Mouse (Mus musculus) adrenal gland, adult 8-10 months (tissue): Measurements from ENCODE around the gene Gm266. TPM values are rescaled to one million over a fixed set of nuclear protein-coding genes. Genes with fewer than 3 reads are reported as not detected.
"Not testable (repeated sequence)": the region's sequence is repeated elsewhere in the genome, so short reads cannot be mapped to it uniquely, and the experiment has no call there.

Experiments used
- DNase-seq: peaks from one replicate; pipeline ENCODE4 v3.0.0; 2022
- total RNA-seq, 4 experiments: library from RNA; stranded (reverse); gene quantifications; 2 replicates each; pipeline ENCODE4 v1.2.4; 2022

Gene Gm266
- not detected for total RNA-seq

DNA sequence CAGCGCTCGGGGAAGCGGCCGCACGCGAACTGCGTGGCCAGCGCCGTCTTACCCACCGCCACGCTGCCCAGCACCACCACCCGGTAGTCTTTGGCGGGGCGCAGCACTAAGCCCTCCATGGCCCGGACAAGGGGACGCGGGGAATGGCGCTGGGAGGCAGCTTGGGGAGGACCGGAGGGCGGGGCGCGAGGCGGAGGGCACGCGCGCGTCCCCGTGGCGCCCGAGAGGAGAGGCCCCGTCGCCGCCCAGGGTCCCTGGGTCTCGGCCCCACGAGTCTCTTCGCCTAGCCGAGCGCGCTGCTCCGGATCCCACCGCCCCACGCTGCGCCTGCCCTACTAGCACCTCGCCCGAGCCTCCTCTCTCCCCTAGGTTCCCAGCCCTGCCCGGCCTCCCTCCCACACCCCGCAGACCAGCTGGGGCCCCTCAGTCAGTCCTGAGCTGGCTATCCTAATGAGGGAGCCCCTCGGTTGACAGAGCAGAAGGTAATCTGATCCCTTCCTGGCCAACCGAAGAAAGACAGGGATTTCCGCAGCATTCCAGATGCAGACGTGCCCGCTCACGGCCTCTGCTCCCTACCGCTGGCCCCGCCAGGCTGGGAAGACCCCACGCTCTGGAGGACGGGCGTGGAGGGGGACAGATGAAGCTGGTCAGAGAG, at the start of gene Gm266:
Gm266 (minus strand) TSS at position 172 of the 655 bp plus-strand sequence.
- no peak for DNase-seq

DNA sequence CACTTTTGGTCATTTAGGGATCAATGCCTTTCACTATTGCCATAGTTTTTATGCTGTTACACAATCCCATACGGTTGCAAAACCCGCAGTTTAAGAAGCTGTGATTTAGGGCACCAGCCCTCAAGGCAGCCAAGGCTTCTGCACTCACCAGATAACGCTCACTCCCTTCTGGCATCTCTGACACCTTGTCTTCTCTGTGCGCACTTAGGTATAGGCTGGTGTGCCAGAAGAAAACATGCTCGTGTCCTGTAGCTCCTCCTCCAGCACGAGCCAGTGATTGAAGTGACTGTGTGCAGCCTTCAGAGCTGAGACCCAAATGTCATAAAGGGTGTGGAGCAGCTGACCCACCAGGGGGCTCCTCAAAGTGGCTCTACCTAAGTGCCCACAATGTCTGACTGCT, 49.7 kb upstream of the Gm266 start:
- no peak for DNase-seq

DNA sequence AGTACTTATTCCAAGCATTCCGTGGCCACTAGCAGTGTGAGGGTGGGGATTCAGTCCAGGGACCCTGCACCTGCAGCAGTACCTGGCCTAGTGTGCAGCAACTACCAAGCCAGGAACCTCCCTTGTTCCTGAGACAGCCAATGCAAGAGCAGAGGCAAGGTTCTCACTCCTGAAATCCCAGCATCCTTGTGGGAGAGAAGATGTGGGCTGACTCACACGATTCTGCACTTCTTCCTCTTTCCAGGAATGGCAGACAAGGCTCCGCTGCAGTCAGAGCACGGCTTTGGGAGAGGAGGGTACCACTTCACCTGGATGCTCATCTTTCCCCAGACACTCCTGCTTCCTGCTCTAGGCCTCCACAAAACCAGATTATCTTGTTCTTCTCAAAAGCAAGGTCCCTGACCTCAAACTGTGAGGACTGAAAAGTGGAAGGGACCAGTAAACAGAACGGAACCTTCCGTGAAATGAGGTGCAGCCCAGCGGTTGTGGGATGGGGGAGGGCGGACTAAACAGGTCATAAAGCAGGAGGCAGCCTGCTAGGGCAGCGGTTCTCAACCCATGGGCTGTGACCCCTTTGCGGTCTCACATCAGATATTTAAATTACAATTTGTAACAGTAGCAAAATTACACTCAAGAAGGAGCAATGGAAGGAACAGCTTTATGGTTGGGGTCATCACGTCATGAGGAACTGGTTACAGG, 47.6 kb upstream of the Gm266 start:
- no peak for DNase-seq

DNA sequence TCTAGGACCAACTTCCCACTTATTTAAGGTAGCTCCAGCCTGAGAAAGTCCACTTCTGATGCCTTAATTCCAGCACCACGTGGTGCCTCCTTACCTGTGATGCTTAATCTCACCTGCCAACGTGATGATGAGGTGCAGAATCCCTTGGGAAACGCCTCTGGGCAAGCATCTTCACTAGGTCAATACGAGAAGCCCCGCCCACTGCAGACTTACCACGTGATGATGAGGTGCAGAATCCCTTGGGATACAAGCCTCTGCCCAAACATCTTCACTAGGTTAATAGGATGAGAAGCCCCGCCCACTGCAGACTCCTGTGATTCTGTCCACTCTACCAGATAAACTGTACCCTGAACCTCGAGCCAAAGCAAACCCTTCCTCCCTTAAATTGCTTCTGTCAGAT, 43.6 kb upstream of the Gm266 start:
- no peak for DNase-seq

DNA sequence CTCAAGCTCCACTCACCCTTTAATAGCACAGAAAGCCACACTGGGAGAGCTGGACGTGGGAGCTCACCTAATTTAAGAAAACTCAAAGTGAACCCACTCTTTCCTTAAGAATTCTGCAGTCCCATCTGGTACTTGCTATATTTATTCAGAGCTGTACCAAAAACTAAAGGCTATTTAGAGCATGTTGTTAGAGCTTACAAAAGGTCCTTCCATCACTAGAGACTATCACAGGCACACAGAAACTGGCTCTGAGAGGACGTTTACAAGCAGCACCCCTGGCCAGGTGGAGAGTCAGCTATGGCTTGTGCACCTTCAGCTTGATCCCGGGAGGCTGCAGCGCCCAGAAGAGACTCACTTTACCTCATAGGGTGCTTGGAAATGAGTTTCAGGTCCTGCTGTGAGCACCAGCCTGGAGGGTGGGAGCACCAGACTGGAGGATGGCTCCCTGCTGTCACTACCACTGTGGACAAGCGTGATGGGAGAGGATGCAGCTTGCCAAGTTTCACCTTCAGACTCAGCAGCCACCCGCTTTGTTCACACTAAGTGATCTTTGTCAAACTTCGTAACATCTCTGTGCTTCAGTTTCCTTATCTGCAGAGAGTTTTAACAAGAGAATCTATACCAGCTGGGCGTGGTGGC, 42.1 kb upstream of the Gm266 start:
- DNase-seq: no peak

DNA sequence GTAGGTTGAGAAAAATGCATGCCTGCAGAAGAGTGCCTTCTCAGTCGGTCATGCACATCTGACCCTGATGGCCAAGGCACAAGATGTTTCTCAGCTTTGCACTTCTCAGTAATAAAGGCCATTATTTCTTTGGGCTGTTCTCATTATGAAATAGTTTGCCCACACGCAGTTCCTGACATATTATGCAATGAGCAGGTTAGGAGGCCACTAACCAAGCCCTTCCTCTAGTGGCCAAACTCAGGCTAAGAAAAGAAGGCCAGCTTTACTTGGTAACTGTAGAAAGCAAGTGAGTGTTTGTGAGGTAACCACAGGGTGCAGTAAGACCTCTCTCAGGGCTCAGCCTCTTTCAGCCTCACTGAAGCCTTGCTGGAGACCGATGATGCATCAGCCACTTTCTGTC, 39.3 kb upstream of the Gm266 start:
- no peak for DNase-seq

DNA sequence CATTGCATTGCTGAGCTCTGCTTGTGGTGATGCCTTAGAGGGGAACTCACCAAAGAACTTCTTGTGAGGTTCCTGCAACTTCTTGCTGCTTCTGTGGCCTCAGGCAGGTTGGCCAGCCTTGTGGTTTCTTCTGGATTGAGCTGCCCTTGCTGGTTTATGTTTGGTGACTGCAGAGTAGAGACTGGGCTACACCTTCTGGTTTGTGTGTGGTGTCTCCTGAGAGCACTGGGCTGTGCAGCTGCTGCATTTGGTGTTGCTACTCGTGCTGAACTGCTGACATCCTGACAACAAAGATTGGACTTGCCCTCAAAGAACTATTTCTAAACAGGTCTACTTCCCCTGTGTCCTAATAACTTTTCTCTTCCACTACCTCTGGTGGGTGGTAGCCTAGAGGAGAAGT, 38.8 kb upstream of the Gm266 start:
- DNase-seq: no peak

DNA sequence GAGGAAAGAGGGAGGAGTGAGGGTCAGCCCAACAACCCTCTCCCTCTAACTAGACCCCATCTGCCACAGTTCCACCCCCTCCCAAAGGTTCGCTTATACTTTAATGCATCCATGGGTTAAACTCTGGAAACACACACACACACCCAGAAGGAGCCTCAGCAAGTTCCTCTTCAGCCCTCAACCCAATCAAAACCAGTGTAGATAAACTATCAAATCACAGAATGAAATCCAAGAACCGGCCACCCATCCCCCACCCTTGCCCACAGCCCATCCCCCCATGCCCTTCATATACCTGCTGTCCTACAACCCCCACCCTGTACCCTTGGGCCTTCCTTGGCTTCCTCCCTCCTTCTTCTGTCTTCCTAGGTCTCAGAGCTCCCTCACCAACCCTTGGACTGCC, 35.4 kb upstream of the Gm266 start:
- DNase-seq: no peak

DNA sequence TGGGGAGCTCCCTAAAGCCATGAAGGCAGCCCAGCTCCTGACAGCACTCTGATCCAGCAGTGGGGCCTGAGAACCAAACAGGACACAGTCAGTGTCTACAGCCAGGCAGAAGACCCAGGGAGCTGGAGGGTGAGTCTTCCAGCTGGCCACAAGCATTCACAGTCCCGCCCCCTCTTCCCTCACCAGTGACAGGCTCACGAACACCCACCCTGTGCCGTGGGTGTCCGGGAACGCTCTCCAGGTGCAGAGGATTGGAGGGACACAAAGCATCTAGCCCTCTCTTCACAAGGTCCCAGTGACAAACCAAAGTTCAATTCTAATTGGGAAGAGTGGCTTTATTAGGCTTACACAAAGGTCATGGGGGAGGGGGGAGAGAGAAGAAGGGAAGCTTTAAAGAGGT, 34.2 kb upstream of the Gm266 start:
- no peak for DNase-seq

DNA sequence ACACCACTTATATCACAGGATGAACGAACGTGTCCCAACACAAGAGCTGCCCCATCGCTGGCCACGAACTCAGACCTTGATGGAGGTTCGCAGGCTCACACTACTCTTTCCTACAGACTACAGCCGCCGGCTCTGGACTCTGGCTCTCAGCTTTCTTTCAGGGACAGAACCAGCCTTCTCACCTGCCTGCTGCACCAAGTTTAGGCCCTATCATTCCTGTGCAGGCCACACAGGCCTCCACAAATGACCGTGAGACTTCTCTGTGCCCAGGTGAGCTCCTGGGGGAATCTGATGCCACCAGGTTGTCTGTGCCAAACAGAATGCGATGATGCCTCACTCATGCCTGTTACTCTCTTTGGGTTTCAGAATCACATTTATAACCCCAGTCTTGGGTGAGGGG, 32.8 kb upstream of the Gm266 start:
- DNase-seq: no peak

DNA sequence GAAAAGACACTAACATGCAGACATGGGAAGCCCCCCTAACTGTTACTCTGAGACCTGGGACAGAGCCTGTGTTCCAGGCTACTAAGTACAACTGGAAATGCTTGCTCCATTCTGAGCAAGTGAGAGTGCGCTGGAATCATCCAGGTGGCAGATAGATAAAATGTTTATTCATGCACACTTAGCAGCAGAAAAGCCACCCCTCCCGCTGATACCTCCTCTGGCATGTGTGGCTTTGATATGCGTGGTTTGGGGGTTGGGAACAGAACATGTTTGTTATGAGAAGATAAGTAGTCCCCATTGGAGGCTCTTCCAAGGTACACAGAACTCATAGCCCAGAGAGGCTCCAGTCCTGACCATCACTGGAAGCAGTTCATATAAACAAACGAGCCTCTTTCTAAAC, 32.3 kb upstream of the Gm266 start:
- no peak for DNase-seq

DNA sequence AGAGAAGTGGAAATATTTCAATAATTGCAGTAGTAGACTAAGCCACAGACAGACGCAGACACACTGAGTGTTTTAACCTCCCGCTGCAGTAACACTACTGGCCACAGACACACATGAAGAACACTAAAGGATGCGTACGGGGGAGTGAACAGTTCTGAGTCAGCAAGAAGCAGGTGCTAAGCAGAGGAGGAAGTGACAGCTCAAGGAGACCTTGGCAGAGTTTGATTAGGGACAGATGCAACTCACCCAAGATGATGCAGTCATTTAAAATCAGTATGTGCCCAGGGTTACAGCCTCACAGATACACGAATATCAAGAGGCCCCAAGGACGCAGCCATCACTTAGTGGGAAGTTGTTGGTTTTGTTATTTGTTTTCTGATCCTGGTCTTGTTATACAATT, 31.2 kb upstream of the Gm266 start:
- DNase-seq: no peak

DNA sequence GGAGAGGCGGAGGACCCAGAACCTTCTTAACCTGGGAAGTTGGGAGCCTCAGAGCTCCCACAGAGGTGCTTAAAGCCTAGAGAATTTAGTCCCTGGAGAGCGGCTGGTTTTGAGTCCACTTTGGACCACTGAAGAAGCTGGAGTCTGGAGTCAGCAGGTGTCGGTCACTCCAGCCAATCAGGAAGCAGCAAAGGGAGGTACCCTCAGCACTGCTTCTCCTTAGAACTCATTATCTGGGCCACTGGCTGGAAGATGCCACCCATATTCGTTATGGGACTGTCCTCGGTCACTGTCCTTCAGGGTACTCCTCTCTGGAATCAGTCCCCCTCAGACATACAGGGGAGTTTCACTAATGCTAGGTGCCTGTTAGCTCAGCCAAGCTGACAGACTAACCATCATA, 30.3 kb upstream of the Gm266 start:
- no peak for DNase-seq

DNA sequence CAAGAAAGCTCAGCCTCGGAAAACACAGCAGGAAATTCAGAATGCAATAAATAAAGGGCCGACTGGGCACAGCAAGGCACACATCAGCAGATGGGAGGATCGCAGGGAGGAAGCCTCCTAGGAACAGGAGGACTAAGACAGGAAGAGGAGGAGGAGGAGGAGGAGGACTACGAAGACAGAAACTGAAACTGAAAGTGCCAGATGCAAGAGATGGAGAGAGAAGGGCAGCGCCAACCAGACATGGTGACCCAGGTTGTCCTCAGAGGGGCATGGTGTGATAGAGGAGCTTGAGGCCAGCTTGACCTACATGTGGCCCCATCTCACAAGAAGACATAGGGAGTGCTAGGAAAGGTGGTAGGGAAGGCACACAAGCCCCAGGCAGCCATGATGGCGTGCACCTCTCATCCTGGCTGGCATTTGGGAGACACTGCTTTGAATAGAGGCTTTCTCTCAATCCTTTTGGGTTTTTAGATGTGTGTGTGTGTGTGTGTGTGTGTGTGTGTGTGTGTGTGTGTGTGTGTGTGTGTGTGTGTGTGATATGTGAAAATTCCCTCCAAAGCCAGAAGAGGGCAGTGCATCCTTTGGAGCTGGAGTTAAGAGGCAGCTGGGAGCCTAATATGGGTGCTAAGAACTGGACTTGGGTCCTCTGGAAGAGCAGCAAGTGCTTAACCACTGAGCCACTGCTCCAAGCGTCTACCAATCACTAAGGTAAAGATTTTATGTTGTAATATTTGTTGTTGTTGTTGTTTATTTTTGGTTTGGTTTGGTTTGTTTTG, 29.4 kb upstream of the Gm266 start:
- no peak for DNase-seq

DNA sequence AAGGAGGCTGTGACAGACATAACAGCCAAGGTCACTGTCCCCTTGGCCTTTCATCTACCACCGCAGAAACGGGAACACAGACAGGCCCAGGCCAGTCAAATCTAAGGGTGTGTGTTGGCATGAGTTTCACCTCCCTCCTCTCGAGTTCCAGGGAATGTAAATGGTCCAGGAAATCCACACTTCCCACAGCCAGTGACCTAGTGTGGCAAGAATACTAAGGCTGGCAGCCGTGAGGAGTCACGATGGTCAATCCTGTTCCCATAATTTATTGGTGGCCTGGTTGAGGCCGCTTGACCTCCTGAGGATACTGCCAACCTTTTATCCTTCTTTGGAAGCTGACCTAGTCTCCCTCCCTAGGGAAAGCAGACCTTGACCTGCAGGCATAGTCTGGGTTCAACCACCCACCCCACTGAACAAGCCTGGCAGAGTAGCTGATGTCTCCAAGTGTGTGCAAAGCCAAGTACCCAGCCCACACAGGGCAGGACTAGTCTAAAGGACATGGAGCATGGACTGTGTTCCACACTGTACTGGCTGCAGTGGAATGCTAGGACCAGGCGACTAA, 28.7 kb upstream of the Gm266 start:
- DNase-seq: peak; percentile 73

DNA sequence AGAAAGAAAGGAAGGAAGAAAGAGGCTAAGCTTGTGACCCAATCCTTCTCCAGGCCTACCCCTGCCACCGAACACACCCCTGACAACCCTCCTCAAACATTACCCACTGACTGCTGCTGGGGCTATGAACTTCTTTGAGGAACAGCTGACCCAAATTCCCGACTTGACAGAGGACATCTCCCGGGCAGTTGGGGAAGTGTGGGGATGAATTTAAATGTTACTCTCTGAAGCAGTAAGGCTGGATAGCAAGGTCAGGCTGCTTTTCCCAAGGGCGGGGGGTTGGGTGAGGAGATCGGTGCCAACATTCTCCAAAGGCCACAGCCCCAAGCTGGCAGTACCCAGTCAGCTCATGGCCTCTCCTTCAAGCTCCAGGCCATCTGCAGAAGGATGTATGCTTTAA, 28.1 kb upstream of the Gm266 start:
- DNase-seq: peak; percentile 67

DNA sequence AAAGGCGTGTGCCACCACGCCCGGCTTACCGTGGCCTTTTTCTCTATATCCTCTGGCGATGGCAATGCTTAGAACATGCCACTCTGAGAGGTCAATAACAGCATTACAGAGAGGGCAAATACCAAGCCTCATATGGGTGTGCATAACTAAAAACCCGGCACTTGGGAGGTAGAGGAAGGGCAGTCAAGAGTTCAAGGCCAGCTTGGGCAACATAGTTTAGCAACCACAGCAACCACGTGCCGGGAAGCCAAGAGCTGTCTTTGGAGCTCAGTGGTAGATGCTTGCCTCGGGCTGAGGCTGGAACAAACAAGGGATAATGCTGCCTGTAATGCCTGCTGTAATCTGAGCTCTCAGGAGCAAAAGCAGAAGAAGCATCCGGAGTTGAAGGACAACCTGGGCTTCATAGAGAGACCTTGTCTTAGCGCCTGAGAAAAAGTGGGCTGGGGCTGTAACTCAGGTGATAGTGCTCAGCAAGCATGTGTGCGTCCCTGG, 27.0 kb upstream of the Gm266 start:
- DNase-seq: no peak

DNA sequence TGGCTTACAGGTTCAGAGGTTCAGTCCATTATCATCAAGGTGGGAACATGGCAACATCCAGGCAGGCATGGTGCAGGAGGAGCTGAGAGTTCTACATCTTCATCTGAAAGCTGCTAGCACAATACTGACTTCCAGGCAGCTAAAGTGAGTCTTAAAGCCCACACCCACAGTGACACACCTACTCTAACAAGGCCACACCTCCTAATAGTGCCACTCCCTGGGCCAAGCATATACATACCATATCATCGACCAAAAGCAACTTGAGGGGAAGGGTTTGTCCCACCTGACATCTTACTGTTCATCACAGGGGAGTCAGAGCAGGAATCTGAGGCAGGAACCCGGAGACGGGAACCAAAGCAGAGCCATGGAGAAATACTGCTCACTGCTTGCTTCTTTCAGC, 22.8 kb upstream of the Gm266 start:
- not testable (repeated sequence) for DNase-seq

DNA sequence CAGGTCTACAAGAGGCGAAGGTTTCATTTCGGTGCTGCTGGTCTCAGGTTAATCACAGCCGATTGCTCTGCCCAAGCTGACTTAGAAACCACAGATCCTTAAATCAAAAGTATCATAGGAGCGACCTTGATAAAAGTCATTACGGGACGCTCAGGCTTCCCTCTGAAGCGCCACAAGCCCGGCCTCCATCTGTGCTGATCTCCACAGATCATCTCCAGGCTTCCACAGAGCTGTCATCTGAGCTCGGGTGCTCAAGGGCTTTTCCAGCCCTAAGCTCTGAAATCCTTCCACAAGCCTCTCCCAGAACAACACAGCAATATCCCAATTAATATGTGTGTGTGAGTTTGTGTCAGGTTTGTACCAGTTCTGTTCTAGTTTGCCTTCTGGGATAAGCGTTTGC, 22.3 kb upstream of the Gm266 start:
- DNase-seq: no peak

DNA sequence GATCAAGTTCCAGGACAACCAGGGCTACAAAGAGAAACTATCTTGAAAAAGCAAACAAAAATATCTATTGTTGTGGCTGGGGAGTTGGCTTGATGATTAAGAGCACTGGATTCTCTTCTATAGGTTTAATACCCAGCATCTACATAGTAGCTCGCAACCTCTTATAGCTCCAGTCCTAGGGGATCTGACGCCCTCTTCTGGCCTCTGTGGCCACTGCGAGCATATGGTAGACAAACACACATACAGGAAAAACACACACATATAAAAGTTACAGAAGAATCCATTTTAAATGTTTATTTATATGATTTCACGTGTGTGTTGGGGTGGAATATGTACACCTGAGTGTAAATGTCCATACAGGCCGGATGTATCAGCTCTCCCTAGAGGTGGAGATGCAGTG, 21.4 kb upstream of the Gm266 start:
- no peak for DNase-seq

DNA sequence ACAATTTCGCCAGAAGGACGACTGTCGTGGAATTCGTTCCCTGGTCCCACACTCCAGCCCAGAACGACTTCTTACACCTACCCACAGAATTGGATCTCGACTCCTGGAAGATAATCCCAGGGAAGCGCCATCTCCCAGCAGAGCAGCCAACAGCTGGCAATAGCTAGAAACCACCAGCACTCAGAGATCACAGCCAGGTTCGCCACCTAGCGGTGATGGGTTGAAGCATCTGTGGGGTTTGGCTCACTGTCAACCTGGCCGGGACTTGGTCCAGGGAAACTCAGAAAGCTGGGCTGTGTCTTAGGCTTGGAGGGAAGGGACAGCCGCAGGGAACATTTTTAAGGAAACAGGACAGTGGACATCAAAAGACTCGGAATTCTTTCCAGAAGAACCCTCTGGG, 19.3 kb upstream of the Gm266 start:
- peak; percentile 87 for DNase-seq

DNA sequence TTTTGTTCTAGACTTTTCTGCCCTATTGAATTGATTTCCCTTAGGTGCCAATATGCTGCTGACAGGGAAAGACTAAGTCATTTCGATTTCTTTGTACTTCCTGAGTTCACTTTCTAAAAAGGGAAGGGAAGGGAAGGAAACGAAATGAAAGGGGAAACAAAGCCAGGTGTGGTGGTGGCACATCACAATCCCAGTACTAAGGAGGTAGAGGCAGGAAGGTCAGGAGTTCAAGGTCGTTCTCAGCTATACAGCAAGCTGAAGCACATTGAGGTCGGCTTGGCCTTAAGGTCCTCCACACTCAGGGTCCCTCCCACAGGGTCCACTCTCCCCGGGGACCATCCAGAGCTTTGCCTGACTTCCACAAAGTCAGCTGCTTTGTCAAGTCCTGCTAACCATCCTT, 17.9 kb upstream of the Gm266 start:
- no peak for DNase-seq

DNA sequence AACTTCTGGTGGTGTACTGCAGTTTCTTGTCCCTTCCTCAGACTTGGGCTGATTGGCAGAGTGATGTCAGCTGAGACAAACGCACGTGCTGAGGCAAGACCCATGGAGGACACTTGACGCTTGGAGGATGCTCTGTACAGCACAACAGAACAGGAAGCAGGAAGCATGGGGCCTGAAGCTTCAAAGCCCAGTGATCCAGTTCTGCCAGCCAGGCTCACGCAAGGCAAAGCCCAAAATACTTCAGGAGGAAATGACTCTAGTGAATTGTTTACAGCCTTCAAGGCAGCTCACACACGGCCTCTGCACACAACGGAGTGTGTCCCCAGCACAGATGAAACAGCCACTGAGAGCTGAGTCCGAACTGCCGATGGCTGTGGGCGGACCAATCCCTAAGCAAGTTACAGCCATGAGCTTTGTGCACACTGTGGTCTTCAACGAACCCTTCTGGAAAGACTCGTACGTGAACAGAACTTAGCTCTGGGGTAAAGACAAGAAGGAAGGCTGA, 17.5 kb upstream of the Gm266 start:
- DNase-seq: no peak
